Mouse (Mus musculus) ES-Bruce4 (cell line): ENCODE data around the gene Pitpnc1. TPM values are rescaled to one million over a fixed set of nuclear protein-coding genes. Genes with fewer than 3 reads are reported as not detected.

ENCODE experiments used
- H3K27ac ChIP-seq: 2 replicates; pipeline ENCODE4 v1.5.1; 2012; ENCODE audit warnings: low read length, inconsistent platforms; ENCODE audit not compliant: insufficient read depth
- H3K27me3 ChIP-seq: 2 replicates; pipeline ENCODE4 v1.6.1; 2012; ENCODE audit warnings: mild to moderate bottlenecking, low read length, inconsistent platforms; ENCODE audit not compliant: control insufficient read depth, poor library complexity, insufficient read depth, severe bottlenecking
- H3K36me3 ChIP-seq: 2 replicates; pipeline ENCODE4 v1.6.1; 2012; ENCODE audit warnings: inconsistent platforms, mild to moderate bottlenecking, low read length, moderate library complexity; ENCODE audit not compliant: control insufficient read depth, poor library complexity, insufficient read depth, severe bottlenecking
- H3K4me1 ChIP-seq: one replicate; pipeline ENCODE4 v1.8.1; 2011; ENCODE audit warnings: low read length; ENCODE audit not compliant: control insufficient read depth, insufficient read depth
- H3K4me3 ChIP-seq: 2 replicates; pipeline ENCODE4 v1.5.1; 2011; ENCODE audit warnings: low read depth, mild to moderate bottlenecking, low read length
- H3K9ac ChIP-seq: 2 replicates; pipeline ENCODE4 v1.6.1; 2012; ENCODE audit warnings: low read depth, mild to moderate bottlenecking, inconsistent platforms; ENCODE audit not compliant: poor library complexity, severe bottlenecking
- H3K9me3 ChIP-seq: replicated peaks from 2 replicates; pipeline ENCODE4 v1.6.1; 2012; ENCODE audit warnings: mild to moderate bottlenecking, low read length, inconsistent platforms; ENCODE audit not compliant: control insufficient read depth, poor library complexity, insufficient read depth, severe bottlenecking
- CTCF ChIP-seq: IDR thresholded peaks from one replicate; pipeline ENCODE4 v1.8.1; 2011; ENCODE audit warnings: low read depth, low read length
- EP300 ChIP-seq: IDR thresholded peaks from 2 replicates; pipeline ENCODE4 v1.6.1; 2011; ENCODE audit warnings: low read depth, low read length; ENCODE audit not compliant: insufficient read depth
- POLR2A ChIP-seq: IDR thresholded peaks from one replicate; pipeline ENCODE4 v1.8.1; 2011; ENCODE audit warnings: low read length; ENCODE audit not compliant: insufficient read depth
- polyA plus RNA-seq: library from polyadenylated mRNA; stranded (reverse); fragments of >200 nt; gene quantifications from 2 replicates; pipeline ENCODE4 v1.2.4, GENCODE M21; 2011; ENCODE audit warnings: low read depth; ENCODE audit not compliant: missing spikeins, insufficient read depth, insufficient read length

Pitpnc1 gene
- polyA plus RNA-seq, 1 experiment = 27.1 TPM

- Histone ChIP-seq H3K36me3 (no peaks in the 10 kb centered on the region), H3K9me3 (no peaks in the 10 kb centered on the region), H3K4me1 (peaks cover 2% of the 10 kb centered on the region), H3K4me3 (no peak overlapping the region), H3K9ac (no peak overlapping the region), H3K27ac (no peak overlapping the region), H3K27me3 (no peaks in the 10 kb centered on the region)
- no peak for TF ChIP-seq POLR2A
- TF ChIP-seq CTCF = no peak
- no peak for TF ChIP-seq EP300
These were observed 186.9 kb downstream of the Pitpnc1 start for GRCm38 (mm10) chr11:107283632-107284031.

- H3K9me3 ChIP-seq = no peaks in the 10 kb centered on the region
- H3K36me3 ChIP-seq = no peaks in the 10 kb centered on the region
- H3K4me3 ChIP-seq = no peak overlapping the region
- no peaks in the 10 kb centered on the region for H3K27me3 ChIP-seq
- no peak for TF ChIP-seq CTCF
- no peak for TF ChIP-seq EP300
- no peak for TF ChIP-seq POLR2A
- no peak overlapping the region for H3K27ac ChIP-seq
- peaks cover 5% of the 10 kb centered on the region for H3K4me1 ChIP-seq
- H3K9ac ChIP-seq = no peak overlapping the region
These were observed 188.0 kb downstream of the Pitpnc1 start for GRCm38 (mm10) chr11:107282481-107282880.

GRCm38 (mm10) chr11:107279258-107279657, 191.2 kb downstream of the Pitpnc1 start:
- no peaks in the 10 kb centered on the region for H3K9me3 ChIP-seq
- H3K9ac ChIP-seq = no peak overlapping the region
- no peak overlapping the region for H3K4me3 ChIP-seq
- H3K27me3 ChIP-seq = no peaks in the 10 kb centered on the region
- peaks cover 6% of the 10 kb centered on the region for H3K4me1 ChIP-seq
- TF ChIP-seq CTCF (no peak), POLR2A (no peak), EP300 (no peak)
- no peaks in the 10 kb centered on the region for H3K36me3 ChIP-seq
- H3K27ac ChIP-seq = no peak overlapping the region

- TF ChIP-seq EP300 (peak; percentile 94), CTCF (no peak)
- Histone ChIP-seq H3K9me3 (no peaks in the 10 kb centered on the region), H3K27ac (peak overlapping the region; percentile 55), H3K4me1 (peaks cover 6% of the 10 kb centered on the region), H3K4me3 (no peak overlapping the region), H3K27me3 (no peaks in the 10 kb centered on the region), H3K9ac (no peak overlapping the region), H3K36me3 (no peaks in the 10 kb centered on the region)
These were observed 193.6 kb downstream of the Pitpnc1 start for GRCm38 (mm10) chr11:107276898-107277297.

- Histone ChIP-seq H3K27me3 (no peaks in the 10 kb centered on the region), H3K4me1 (peaks cover 6% of the 10 kb centered on the region), H3K9ac (no peak overlapping the region), H3K9me3 (no peaks in the 10 kb centered on the region), H3K27ac (peak overlapping the region; percentile 23), H3K36me3 (no peaks in the 10 kb centered on the region), H3K4me3 (no peak overlapping the region)
- TF ChIP-seq POLR2A = no peak
- TF ChIP-seq CTCF = peak; percentile 51
- TF ChIP-seq EP300 = no peak
These were observed 194.2 kb downstream of the Pitpnc1 start for GRCm38 (mm10) chr11:107276337-107276736.

GRCm38 (mm10) chr11:107275902-107276301, 194.6 kb downstream of the Pitpnc1 start:
- TF ChIP-seq EP300 (no peak), CTCF (peak; percentile 78)
- Histone ChIP-seq H3K36me3 (no peaks in the 10 kb centered on the region), H3K4me1 (peaks cover 6% of the 10 kb centered on the region), H3K4me3 (no peak overlapping the region), H3K9ac (no peak overlapping the region), H3K27ac (no peak overlapping the region), H3K9me3 (no peaks in the 10 kb centered on the region), H3K27me3 (no peaks in the 10 kb centered on the region)

- no peak overlapping the region for H3K27ac ChIP-seq
- TF ChIP-seq EP300 = no peak
- TF ChIP-seq CTCF = no peak
- no peak for TF ChIP-seq POLR2A
These were observed 196.3 kb downstream of the Pitpnc1 start for GRCm38 (mm10) chr11:107274206-107274605.

More at GRCm38 (mm10) chr11:107274206-107274605, 196.3 kb downstream of the Pitpnc1 start:
- no peak overlapping the region for H3K9ac ChIP-seq
- H3K4me3 ChIP-seq = no peak overlapping the region
- H3K36me3 ChIP-seq = no peaks in the 10 kb centered on the region
- no peaks in the 10 kb centered on the region for H3K27me3 ChIP-seq
- no peaks in the 10 kb centered on the region for H3K9me3 ChIP-seq
- H3K4me1 ChIP-seq = peaks cover 5% of the 10 kb centered on the region
